Mouse (Mus musculus): ENCODE measurements around the gene Coro1c. TPM values are rescaled to one million over a fixed set of nuclear protein-coding genes. Genes with fewer than 3 reads are reported as not detected.

Gene Coro1c
- total and polyA plus RNA-seq, 3 experiments = 66.1 to 87.4 (median 69.9) TPM

- dilution Hi-C loops (cut with MboI; ENCODE audit: extremely low pct_ligation_motif_present, extremely low pct_unique_long_range_greater_than_20kb, low sequenced_read_pairs) = no loop called here
- Histone ChIP-seq H3K27ac (ENCODE audit: insufficient read depth, low read depth) (no peak overlapping the region), H3K9ac (ENCODE audit: insufficient read depth, low read depth) (no peak overlapping the region), H3K4me2 (ENCODE audit: insufficient read depth, low read depth, poor library complexity, severe bottlenecking) (no peak overlapping the region), H3K4me3 (replicated peaks in 1 of 3; ENCODE audit: low read depth in 2 of 3, low read length in 2 of 3, poor library complexity in 1 of 3) (no peak overlapping the region), H3K9me3 (replicated peaks; ENCODE audit: low read length) (no peaks in the 10 kb centered on the region), H3K79me2 (replicated peaks; ENCODE audit: control insufficient read depth, extremely low read depth, insufficient read depth, poor library complexity, severe bottlenecking) (no peaks in the 10 kb centered on the region), H3K27me3 (replicated peaks) (no peaks in the 10 kb centered on the region), H3K4me1 (ENCODE audit: control insufficient read depth in 1 of 2, insufficient read depth in 2 of 2) (peaks cover 0 to under 1% of the 10 kb centered on the region in 2 experiments; a peak in 1 of 4 replicates), H3K36me3 (replicated peaks in 1 of 2; ENCODE audit: control insufficient read depth in 1 of 2, insufficient read depth in 1 of 2, low read length in 1 of 2) (peaks cover 66 to 90% of the 10 kb centered on the region in 2 experiments)
- TF ChIP-seq USF2 (conservative IDR thresholded peaks at IDR 0.05; ENCODE audit: low read depth, low read length) (no peak), EP300 (IDR thresholded peaks at IDR 0.05; ENCODE audit: low read length) (no peak), ZMIZ1 (IDR thresholded peaks at IDR 0.05; ENCODE audit: low read depth, low read length) (no peak), CHD1 (IDR thresholded peaks at IDR 0.05; ENCODE audit: low read depth, low read length) (no peak), MYC (IDR thresholded peaks at IDR 0.05; ENCODE audit: low read depth, low read length) (no peak), ZNF384 (IDR thresholded peaks at IDR 0.05; ENCODE audit: low read depth, low read length) (no peak), IRF4 (IDR thresholded peaks at IDR 0.05; ENCODE audit: low read depth, low read length) (no peak), NELFE (IDR thresholded peaks at IDR 0.05; ENCODE audit: low read depth, low read length) (no peak), TBP (conservative IDR thresholded peaks at IDR 0.05; ENCODE audit: low read depth, low read length) (no peak), SMC3 (IDR thresholded peaks at IDR 0.05; ENCODE audit: low read depth, low read length) (no peak), POLR2A (IDR thresholded peaks at IDR 0.05; ENCODE audit: low read depth, low read length) (no peak), KAT2A (IDR thresholded peaks at IDR 0.05; ENCODE audit: insufficient replicate concordance, low read length) (no peak), ELF1 (IDR thresholded peaks at IDR 0.05; ENCODE audit: low read depth, low read length) (no peak), GABPA (IDR thresholded peaks at IDR 0.05; ENCODE audit: insufficient replicate concordance, low read depth, low read length) (no peak)
- no peak for DNase-seq (ENCODE audit: extremely low read depth)
- in situ Hi-C loops (cut with MboI; ENCODE audit: low pct_ligation_motif_present, low pct_unique_long_range_greater_than_20kb, low sequenced_read_pairs) = loop anchor here (5.0 kb wide), 1 partner anchor 89 kb away; no protein-coding TSS in a partner anchor
Measured at GRCm38 (mm10) chr5:113950786-113951692, 42.5 kb upstream of the Coro1c start.

- H3K4me1 ChIP-seq (ENCODE audit: control insufficient read depth in 1 of 2, insufficient read depth in 2 of 2) = peaks cover 0 to 9% of the 10 kb centered on the region in 2 experiments; a peak in 2 of 4 replicates
- H3K4me3 ChIP-seq (replicated peaks in 1 of 3; ENCODE audit: low read depth in 2 of 3, low read length in 2 of 3, poor library complexity in 1 of 3) = no peak overlapping the region
- TF ChIP-seq NRF1 (IDR thresholded peaks at IDR 0.05; ENCODE audit: low read depth, low read length) (no peak), USF1 (IDR thresholded peaks at IDR 0.05; ENCODE audit: low read depth, low read length) (no peak), JUND (conservative IDR thresholded peaks at IDR 0.05; ENCODE audit: low read depth, low read length) (no peak), HCFC1 (IDR thresholded peaks at IDR 0.05; ENCODE audit: low read depth, low read length) (no peak), UBTF (IDR thresholded peaks at IDR 0.05; ENCODE audit: low read depth, low read length) (no peak), RCOR1 (conservative IDR thresholded peaks at IDR 0.05; ENCODE audit: low read depth, low read length) (no peak), MAX (IDR thresholded peaks at IDR 0.05; ENCODE audit: low read length) (no peak), GABPA (IDR thresholded peaks at IDR 0.05; ENCODE audit: insufficient replicate concordance, low read depth, low read length) (no peak), MAFK (IDR thresholded peaks at IDR 0.05; ENCODE audit: insufficient replicate concordance, low read length) (no peak), SMC3 (IDR thresholded peaks at IDR 0.05; ENCODE audit: low read depth, low read length) (no peak), USF2 (conservative IDR thresholded peaks at IDR 0.05; ENCODE audit: low read depth, low read length) (no peak)
- H3K9me3 ChIP-seq (replicated peaks; ENCODE audit: low read length) = no peaks in the 10 kb centered on the region
- in situ Hi-C loops (cut with MboI; ENCODE audit: low pct_ligation_motif_present, low pct_unique_long_range_greater_than_20kb, low sequenced_read_pairs) (loop anchor here (5.0 kb wide), 1 partner anchor 88 kb away; no protein-coding TSS in a partner anchor), dilution Hi-C loops (cut with MboI; ENCODE audit: extremely low pct_ligation_motif_present, extremely low pct_unique_long_range_greater_than_20kb, low sequenced_read_pairs) (no loop called here)
- no peaks in the 10 kb centered on the region for H3K27me3 ChIP-seq (replicated peaks)
- no peak overlapping the region for H3K9ac ChIP-seq (ENCODE audit: insufficient read depth, low read depth)
- no peak for DNase-seq (ENCODE audit: extremely low read depth)
- no peak overlapping the region for H3K4me2 ChIP-seq (ENCODE audit: insufficient read depth, low read depth, poor library complexity, severe bottlenecking)
- no peak overlapping the region for H3K27ac ChIP-seq (ENCODE audit: insufficient read depth, low read depth)
- no peaks in the 10 kb centered on the region for H3K79me2 ChIP-seq (replicated peaks; ENCODE audit: control insufficient read depth, extremely low read depth, insufficient read depth, poor library complexity, severe bottlenecking)
- peaks cover 69 to 92% of the 10 kb centered on the region in 2 experiments for H3K36me3 ChIP-seq (replicated peaks in 1 of 2; ENCODE audit: control insufficient read depth in 1 of 2, insufficient read depth in 1 of 2, low read length in 1 of 2)
Measured at GRCm38 (mm10) chr5:113950133-113950532, 41.6 kb upstream of the Coro1c start.

Data from CH12.LX (cell line).